Mouse (Mus musculus) heart, adult 2 months (tissue): ENCODE data around the gene Aunip.

Source experiments
- CTCF ChIP-seq: fragments of 200-600 bp; IDR thresholded peaks from 2 replicates; pipeline ENCODE4 v1.8.1; 2022; ENCODE audit warnings: antibody characterized with exemption, mild to moderate bottlenecking, moderate library complexity
- EP300 ChIP-seq: fragments of 200-500 bp; IDR thresholded peaks from 2 replicates; pipeline ENCODE4 v1.6.1; 2011; ENCODE audit warnings: low read depth, low read length, control low read depth; ENCODE audit not compliant: insufficient read depth
- POLR2A ChIP-seq: fragments of 200-500 bp; IDR thresholded peaks from 2 replicates; pipeline ENCODE4 v1.6.1; 2011; ENCODE audit warnings: mild to moderate bottlenecking, low read depth, low read length, control low read depth; ENCODE audit not compliant: insufficient read depth

DNA sequence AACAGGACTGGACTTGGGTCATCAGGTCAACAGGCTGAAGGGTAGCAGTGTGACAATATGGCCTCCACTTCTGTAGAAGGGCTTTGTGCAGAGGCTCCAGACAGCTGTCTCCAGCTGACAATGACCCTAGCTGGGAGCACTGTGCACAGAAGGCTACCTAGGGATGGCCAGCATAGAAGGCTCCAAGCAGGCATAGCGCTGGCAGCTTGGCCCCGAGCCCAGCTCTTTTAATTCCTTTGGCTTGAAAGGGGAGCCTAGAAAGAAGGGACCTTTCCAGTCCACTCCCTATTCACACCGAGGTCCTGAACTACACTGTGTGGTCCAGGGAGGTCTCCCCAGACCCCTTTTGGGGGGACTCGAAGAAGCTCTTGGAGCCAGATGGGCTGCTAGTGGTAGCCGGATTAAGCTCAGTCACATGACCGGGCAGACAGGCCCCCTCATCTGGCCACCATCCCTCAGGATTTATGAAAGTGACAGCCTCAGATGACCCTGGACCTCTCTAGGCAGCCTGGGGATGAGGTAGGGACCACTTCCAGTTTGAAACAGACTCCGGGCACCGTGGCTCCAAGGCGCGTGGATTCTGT, 28.3 kb downstream of the Aunip start:
- TF ChIP-seq EP300 (no peak), CTCF (no peak), POLR2A (no peak)
